Mouse (Mus musculus) cerebellum, adult 2 months (tissue): Measurements from ENCODE around the gene Gm13288. TPM values are rescaled to one million over a fixed set of nuclear protein-coding genes. Genes with fewer than 3 reads are reported as not detected.
"Not testable (repeated sequence)": the region's sequence is repeated elsewhere in the genome, so short reads cannot be mapped to it uniquely, and the experiment has no call there.

ENCODE experiments used
- DNase-seq, 2 experiments: peaks; one replicate each; pipeline ENCODE4 v3.0.0; 2021
- H3K27ac ChIP-seq: fragments of 200-500 bp; 2 replicates; pipeline ENCODE4 v1.5.1; 2012; ENCODE audit warnings: low read length, control low read depth, inconsistent platforms; ENCODE audit not compliant: insufficient read depth
- H3K27me3 ChIP-seq: fragments of 200-500 bp; 2 replicates; pipeline ENCODE4 v1.6.1; 2012; ENCODE audit warnings: inconsistent platforms, mild to moderate bottlenecking, low read length, moderate library complexity; ENCODE audit not compliant: control insufficient read depth, insufficient read depth
- H3K4me1 ChIP-seq: fragments of 200-500 bp; 2 replicates; pipeline ENCODE4 v1.6.1; 2011; ENCODE audit warnings: low read length; ENCODE audit not compliant: control insufficient read depth, insufficient read depth
- H3K4me3 ChIP-seq: fragments of 200-500 bp; replicated peaks from 2 replicates; pipeline ENCODE3; 2011; ENCODE audit warnings: mild to moderate bottlenecking, low read depth, low read length, control low read depth; ENCODE audit not compliant: insufficient read depth
- CTCF ChIP-seq: fragments of 200-500 bp; IDR thresholded peaks from 2 replicates; pipeline ENCODE4 v1.5.1; 2011; ENCODE audit warnings: low read depth, mild to moderate bottlenecking, control low read depth, low read length, moderate library complexity, borderline replicate concordance; ENCODE audit not compliant: insufficient read depth
- POLR2A ChIP-seq: fragments of 200-500 bp; IDR thresholded peaks from 2 replicates; pipeline ENCODE4 v1.6.1; 2011; ENCODE audit warnings: low read length, control low read depth, borderline replicate concordance; ENCODE audit not compliant: insufficient read depth
- WGBS: fragments of 180-500 bp; shearing (Covaris S2); methylation state at CpG from one replicate; pipeline ENCODE4 v1.1.7; 2018; 5-methylcytosine and 5-hydroxymethylcytosine counted together
- polyA plus RNA-seq: library from polyadenylated mRNA; depleted of rRNA; stranded (reverse); fragments of >200 nt; gene quantifications from 2 replicates; pipeline ENCODE4 v1.2.3, GENCODE M21; 2012

The Gm13288 gene
- polyA plus RNA-seq, 1 experiment, result not detected

DNA sequence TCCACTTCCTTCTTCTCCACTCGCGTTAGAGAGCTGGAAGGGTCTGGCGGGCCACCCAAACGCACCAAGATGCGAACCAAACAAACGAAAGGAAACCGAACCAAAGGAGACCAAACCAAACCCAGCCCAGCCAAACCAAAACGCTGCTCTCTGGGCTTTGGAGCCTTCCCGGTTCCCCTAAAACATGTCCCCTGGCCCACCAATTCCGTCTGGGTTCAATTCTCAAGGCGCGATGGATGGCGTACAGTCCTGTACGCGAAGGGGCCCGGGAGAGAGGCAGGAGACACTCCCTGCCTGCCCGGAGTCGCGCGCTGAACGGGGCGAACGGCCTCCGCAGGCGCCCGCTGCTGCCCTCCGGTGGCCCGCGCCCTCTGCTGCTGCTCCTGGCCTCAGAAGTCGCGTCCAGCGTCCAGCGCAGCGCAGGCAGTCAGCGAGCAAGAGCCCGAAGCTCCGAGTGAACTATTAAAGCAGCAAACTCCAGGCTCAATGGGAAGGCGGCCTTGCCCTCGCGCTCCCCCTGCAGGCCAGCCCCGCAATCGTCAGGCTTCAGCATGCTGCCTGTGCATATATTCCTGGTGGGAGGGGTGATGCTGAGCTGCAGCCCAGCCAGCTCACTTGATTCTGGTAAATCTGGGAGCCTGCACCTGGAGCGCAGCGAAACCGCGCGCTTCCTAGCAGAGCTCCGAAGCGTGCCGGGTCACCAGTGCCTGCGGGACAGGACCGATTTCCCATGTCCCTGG, 11.2 kb upstream of the Gm13288 start, which contains the start of gene Gm13275:
Gene Gm13275, plus strand, starts transcription at position 552 of the 740 bp plus-strand sequence.
- not testable (repeated sequence) for H3K4me1 ChIP-seq, H3K27me3 ChIP-seq, H3K4me3 ChIP-seq, H3K27ac ChIP-seq
- TF ChIP-seq CTCF, result peak; percentile 9; the same call in 1 of the 2 replicates
- DNase-seq, result peak; percentile 61 to 81
- under 1% methylated on average over 15 of the region's 52 CpGs for WGBS

DNA sequence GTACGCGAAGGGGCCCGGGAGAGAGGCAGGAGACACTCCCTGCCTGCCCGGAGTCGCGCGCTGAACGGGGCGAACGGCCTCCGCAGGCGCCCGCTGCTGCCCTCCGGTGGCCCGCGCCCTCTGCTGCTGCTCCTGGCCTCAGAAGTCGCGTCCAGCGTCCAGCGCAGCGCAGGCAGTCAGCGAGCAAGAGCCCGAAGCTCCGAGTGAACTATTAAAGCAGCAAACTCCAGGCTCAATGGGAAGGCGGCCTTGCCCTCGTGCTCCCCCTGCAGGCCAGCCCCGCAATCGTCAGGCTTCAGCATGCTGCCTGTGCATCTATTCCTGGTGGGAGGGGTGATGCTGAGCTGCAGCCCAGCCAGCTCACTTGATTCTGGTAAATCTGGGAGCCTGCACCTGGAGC, 8.2 kb upstream of the Gm13288 start, which contains the start of gene Gm13279:
Gene Gm13279, plus strand, starts transcription at position 301 of the 400 bp plus-strand sequence.
- WGBS, result no CpG with 5 or more reads among the region's 28 CpGs
- H3K27ac ChIP-seq, DNase-seq, H3K4me3 ChIP-seq, H3K4me1 ChIP-seq, H3K27me3 ChIP-seq: not testable (repeated sequence)

DNA sequence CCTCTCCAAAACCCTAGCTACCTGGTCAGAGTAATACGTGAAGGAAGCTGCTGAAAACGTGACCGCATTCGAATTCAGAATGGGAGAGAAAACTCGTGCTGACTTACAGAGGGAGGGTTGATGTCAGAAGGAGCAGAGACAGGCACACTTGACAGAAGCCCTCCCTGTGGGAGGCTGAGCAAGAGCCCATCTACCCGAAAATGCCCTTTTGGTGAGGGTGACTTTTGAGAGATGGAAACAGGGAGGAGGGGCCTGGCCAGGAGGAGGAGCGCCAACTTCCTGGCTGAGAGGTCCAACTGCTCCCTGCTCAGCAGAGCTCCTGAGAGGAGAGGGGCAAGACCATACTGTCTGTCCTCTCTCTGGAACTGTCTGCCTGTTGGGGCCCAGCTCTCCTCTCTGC, 6.0 kb upstream of the Gm13288 start, which contains the start of gene Gm13285:
Gene Gm13285, plus strand, starts transcription at position 301 of the 400 bp plus-strand sequence.
- 12% methylated on average over 6 of the region's 7 CpGs for WGBS
- not testable (repeated sequence) for H3K27me3 ChIP-seq, H3K4me1 ChIP-seq, H3K27ac ChIP-seq, DNase-seq, H3K4me3 ChIP-seq

DNA sequence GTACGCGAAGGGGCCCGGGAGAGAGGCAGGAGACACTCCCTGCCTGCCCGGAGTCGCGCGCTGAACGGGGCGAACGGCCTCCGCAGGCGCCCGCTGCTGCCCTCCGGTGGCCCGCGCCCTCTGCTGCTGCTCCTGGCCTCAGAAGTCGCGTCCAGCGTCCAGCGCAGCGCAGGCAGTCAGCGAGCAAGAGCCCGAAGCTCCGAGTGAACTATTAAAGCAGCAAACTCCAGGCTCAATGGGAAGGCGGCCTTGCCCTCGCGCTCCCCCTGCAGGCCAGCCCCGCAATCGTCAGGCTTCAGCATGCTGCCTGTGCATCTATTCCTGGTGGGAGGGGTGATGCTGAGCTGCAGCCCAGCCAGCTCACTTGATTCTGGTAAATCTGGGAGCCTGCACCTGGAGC, 2.4 kb upstream of the Gm13288 start, which contains the start of gene Gm13287:
Gene Gm13287, plus strand, starts transcription at position 301 of the 400 bp plus-strand sequence.
- H3K27me3 ChIP-seq, H3K4me1 ChIP-seq, DNase-seq, H3K4me3 ChIP-seq, H3K27ac ChIP-seq: not testable (repeated sequence)
- no CpG with 5 or more reads among the region's 29 CpGs for WGBS

DNA sequence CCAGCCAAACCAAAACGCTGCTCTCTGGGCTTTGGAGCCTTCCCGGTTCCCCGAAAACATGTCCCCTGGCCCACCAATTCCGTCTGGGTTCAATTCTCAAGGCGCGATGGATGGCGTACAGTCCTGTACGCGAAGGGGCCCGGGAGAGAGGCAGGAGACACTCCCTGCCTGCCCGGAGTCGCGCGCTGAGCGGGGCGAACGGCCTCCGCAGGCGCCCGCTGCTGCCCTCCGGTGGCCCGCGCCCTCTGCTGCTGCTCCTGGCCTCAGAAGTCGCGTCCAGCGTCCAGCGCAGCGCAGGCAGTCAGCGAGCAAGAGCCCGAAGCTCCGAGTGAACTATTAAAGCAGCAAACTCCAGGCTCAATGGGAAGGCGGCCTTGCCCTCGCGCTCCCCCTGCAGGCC, 430 bp downstream of the Gm13288 start:
- not testable (repeated sequence) for H3K4me3 ChIP-seq, H3K27ac ChIP-seq, H3K27me3 ChIP-seq, H3K4me1 ChIP-seq
- under 1% methylated on average over 23 of the region's 34 CpGs for WGBS
- DNase-seq, result peak; percentile 29 to 33

DNA sequence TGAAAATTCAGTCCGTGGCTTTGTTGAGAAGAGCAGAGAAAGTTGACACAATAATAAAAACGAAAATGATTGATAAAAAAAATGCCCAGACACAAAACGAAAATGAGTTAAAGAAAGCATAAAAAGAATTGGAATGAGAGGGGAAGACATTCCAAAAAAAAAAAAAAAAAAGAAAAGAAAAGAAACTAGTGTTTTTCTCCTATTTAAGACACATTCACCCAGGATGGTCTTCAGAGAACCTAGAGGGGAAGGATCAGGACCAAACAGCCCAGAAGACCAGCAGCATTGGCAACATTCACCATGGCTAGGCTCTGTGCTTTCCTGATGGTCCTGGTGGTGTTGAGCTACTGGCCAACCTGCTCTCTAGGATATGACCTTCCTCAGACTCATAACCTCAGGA, 10.6 kb downstream of the Gm13288 start, which contains the start of gene Ifna7:
Gene Ifna7, plus strand, starts transcription at position 301 of the 400 bp plus-strand sequence.
- WGBS, result 58% methylated on average over 3 of the region's 3 CpGs
- H3K27me3 ChIP-seq, result no peaks in the 10 kb centered on the region

DNA sequence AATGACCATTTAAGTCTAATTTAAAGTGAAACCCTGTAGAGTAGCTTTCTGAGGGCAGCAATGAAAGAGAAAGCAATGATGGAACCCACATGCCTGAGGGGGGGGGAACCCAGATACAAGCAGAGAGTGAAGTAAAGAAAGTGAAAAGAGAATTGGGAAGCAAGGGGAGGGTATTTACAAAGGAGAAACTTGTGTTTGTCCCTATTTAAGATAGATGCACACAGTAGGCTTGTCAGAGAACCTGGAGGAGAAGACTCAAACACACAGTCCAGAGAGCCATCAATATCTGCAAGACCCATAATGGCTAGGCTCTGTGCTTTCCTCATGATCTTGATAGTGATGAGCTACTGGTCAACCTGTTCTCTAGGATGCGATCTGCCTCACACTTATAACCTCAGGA, 14.3 kb downstream of the Gm13288 start, which contains the start of gene Ifna11:
Gene Ifna11, plus strand, starts transcription at position 301 of the 400 bp plus-strand sequence.
- Histone ChIP-seq H3K4me3 (no peak within 1 kb of the TSS), H3K27me3 (no peaks in the 10 kb centered on the region), H3K4me1 (no peaks in the 10 kb centered on the region), H3K27ac (no peak within 1 kb of the TSS)
- 85% methylated on average over 1 of the region's 1 CpGs for WGBS
- no peak for TF ChIP-seq CTCF
- TF ChIP-seq POLR2A, result no peak
- DNase-seq, result no peak

More for the DNA sequence above, 10.6 kb downstream of the Gm13288 start, which contains the start of gene Ifna7:
- H3K4me3 ChIP-seq, result no peak within 1 kb of the TSS
- no peak for TF ChIP-seq CTCF
- no peak for TF ChIP-seq POLR2A
- no peak within 1 kb of the TSS for H3K27ac ChIP-seq
- DNase-seq, result no peak
- H3K4me1 ChIP-seq, result no peaks in the 10 kb centered on the region

DNA sequence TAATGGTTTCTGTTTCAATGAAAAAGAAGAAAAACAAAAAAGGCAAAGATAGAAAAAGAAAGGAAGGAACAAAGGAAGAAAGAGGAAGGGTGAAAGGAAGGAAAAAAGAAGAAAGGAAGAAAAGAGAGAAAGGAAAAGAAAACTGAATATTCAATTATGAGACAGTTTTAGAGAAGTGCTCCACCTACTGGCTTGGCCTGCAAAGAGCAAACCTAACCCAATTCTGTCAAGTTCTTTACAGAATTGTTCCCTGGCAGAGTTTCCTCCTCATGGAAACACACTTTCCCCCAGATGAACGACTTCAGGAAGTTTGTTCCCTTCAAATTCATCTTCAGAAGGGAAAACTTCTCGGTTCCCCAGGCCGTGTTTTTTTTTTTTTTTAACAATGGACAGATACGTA, 17.7 kb downstream of the Gm13288 start:
- peak in 1 of 2 experiments; percentile 5 for DNase-seq
- TF ChIP-seq CTCF (0 out of 2 replicates have a peak, but pooled peaks have one; percentile 18), POLR2A (no peak)
- 27% methylated on average over 4 of the region's 4 CpGs for WGBS
- Histone ChIP-seq H3K27me3 (no peaks in the 10 kb centered on the region), H3K4me3 (no peak overlapping the region), H3K4me1 (no peaks in the 10 kb centered on the region), H3K27ac (no peak overlapping the region)

DNA sequence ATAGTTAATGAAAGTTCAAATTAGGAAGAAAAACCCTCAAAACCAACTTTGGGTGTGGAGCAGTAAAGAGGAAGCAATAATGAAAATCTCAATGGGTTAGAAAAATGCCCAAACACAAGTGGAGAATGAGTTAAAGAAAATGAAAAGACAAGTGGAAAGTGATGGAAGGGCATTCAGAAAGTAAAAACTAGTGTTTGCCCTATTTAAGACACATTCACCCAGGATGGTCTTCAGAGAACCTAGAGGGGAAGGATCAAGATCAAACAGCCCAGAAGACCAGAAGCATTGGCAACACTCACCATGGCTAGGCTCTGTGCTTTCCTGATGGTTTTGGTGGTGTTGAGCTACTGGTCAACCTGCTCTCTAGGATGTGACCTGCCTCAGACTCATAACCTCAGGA, 21.8 kb downstream of the Gm13288 start, which contains the start of gene Ifna6:
Gene Ifna6, plus strand, starts transcription at position 301 of the 400 bp plus-strand sequence.
- not testable (repeated sequence) for DNase-seq, H3K4me1 ChIP-seq, H3K27ac ChIP-seq, H3K27me3 ChIP-seq, H3K4me3 ChIP-seq
